Mouse (Mus musculus): ENCODE measurements around the gene Psmb3. TPM values are rescaled to one million over a fixed set of nuclear protein-coding genes. Genes with fewer than 3 reads are reported as not detected.
A peak's percentile ranks its signal among the peaks of the same experiment; 100 is the strongest.

The Psmb3 gene
- polyA plus RNA-seq, 1 experiment from 2014 or later = 626 TPM

GRCm38 (mm10) chr11:97742157-97742556 is 39.0 kb downstream of the Psmb3 start:
- H3K27ac ChIP-seq = no peak overlapping the region
- H3K9me3 ChIP-seq (replicated peaks) = no peaks in the 10 kb centered on the region
- peaks cover 17% of the 10 kb centered on the region for H3K36me3 ChIP-seq
- 94% methylated on average over 5 of the region's 5 CpGs for WGBS
- no peak for DNase-seq (ENCODE audit: low spot score)
- no peaks in the 10 kb centered on the region for H3K27me3 ChIP-seq (ENCODE audit: low read depth, poor library complexity, severe bottlenecking)
- peaks cover 38% of the 10 kb centered on the region for H3K4me1 ChIP-seq
- no peak overlapping the region for H3K4me3 ChIP-seq

- Histone ChIP-seq H3K4me1 (peaks cover 38% of the 10 kb centered on the region), H3K27ac (peak overlapping the region; percentile 97; the same call in 1 of the 2 replicates), H3K27me3 (ENCODE audit: low read depth, poor library complexity, severe bottlenecking) (no peaks in the 10 kb centered on the region), H3K4me3 (peak overlapping the region; percentile 94), H3K36me3 (peaks cover 21% of the 10 kb centered on the region), H3K9me3 (replicated peaks) (no peaks in the 10 kb centered on the region)
- no peak for DNase-seq (ENCODE audit: low spot score)
- 90% methylated on average over 9 of the region's 9 CpGs for WGBS
These were observed 39.4 kb downstream of the Psmb3 start for GRCm38 (mm10) chr11:97742591-97742990.

GRCm38 (mm10) chr11:97743423-97743822 is 40.2 kb downstream of the Psmb3 start:
- Histone ChIP-seq H3K27me3 (ENCODE audit: low read depth, poor library complexity, severe bottlenecking) (no peaks in the 10 kb centered on the region), H3K9me3 (replicated peaks) (no peaks in the 10 kb centered on the region), H3K27ac (peak overlapping the region; percentile 97), H3K4me3 (peak overlapping the region; percentile 94), H3K36me3 (peaks cover 30% of the 10 kb centered on the region), H3K4me1 (peaks cover 33% of the 10 kb centered on the region)
- 53% methylated on average over 9 of the region's 9 CpGs for WGBS
- no peak for DNase-seq (ENCODE audit: low spot score)

- H3K36me3 ChIP-seq = peaks cover 32% of the 10 kb centered on the region
- peak within 1 kb of the TSS; percentile 97 for H3K27ac ChIP-seq
- no peaks in the 10 kb centered on the region for H3K27me3 ChIP-seq (ENCODE audit: low read depth, poor library complexity, severe bottlenecking)
- DNase-seq (ENCODE audit: low spot score) = no peak
- no peaks in the 10 kb centered on the region for H3K9me3 ChIP-seq (replicated peaks)
- H3K4me1 ChIP-seq = peaks cover 33% of the 10 kb centered on the region
- 1% methylated on average over 62 of the region's 63 CpGs for WGBS
- peak within 1 kb of the TSS; percentile 94 for H3K4me3 ChIP-seq
These were observed 41.0 kb downstream of the Psmb3 start, which contains the start of gene Pip4k2b for GRCm38 (mm10) chr11:97744063-97744717. TSS of gene Pip4k2b (minus strand) at chr11:97744704.

GRCm38 (mm10) chr11:97744718-97745330 is 41.6 kb downstream of the Psmb3 start:
- H3K9me3 ChIP-seq (replicated peaks) = no peaks in the 10 kb centered on the region
- no peaks in the 10 kb centered on the region for H3K27me3 ChIP-seq (ENCODE audit: low read depth, poor library complexity, severe bottlenecking)
- peak; percentile 100 for DNase-seq (ENCODE audit: low spot score)
- peaks cover 39% of the 10 kb centered on the region for H3K36me3 ChIP-seq
- peak overlapping the region; percentile 94 for H3K4me3 ChIP-seq
- peak overlapping the region; percentile 97 for H3K27ac ChIP-seq
- peaks cover 32% of the 10 kb centered on the region for H3K4me1 ChIP-seq
- under 1% methylated on average over 56 of the region's 57 CpGs for WGBS

GRCm38 (mm10) chr11:97745331-97745721 is 42.1 kb downstream of the Psmb3 start:
- WGBS = 13% methylated on average over 13 of the region's 13 CpGs
- Histone ChIP-seq H3K27me3 (ENCODE audit: low read depth, poor library complexity, severe bottlenecking) (no peaks in the 10 kb centered on the region), H3K4me1 (peaks cover 27% of the 10 kb centered on the region), H3K27ac (peak overlapping the region; percentile 97), H3K9me3 (replicated peaks) (no peaks in the 10 kb centered on the region), H3K36me3 (peaks cover 44% of the 10 kb centered on the region), H3K4me3 (peak overlapping the region; percentile 94)
- DNase-seq (ENCODE audit: low spot score) = no peak

- H3K4me1 ChIP-seq = peaks cover 18% of the 10 kb centered on the region
- H3K27me3 ChIP-seq (ENCODE audit: low read depth, poor library complexity, severe bottlenecking) = no peaks in the 10 kb centered on the region
- no peak overlapping the region for H3K4me3 ChIP-seq
- peaks cover 67% of the 10 kb centered on the region for H3K36me3 ChIP-seq
- no peak for DNase-seq (ENCODE audit: low spot score)
- WGBS = 96% methylated on average over 8 of the region's 8 CpGs
- no peak overlapping the region for H3K27ac ChIP-seq
- H3K9me3 ChIP-seq (replicated peaks) = 0 out of 2 replicates have a peak, but pooled peaks cover 3% of the 10 kb centered on the region
These were observed 44.6 kb downstream of the Psmb3 start for GRCm38 (mm10) chr11:97747773-97748172.

- Histone ChIP-seq H3K36me3 (peaks cover 74% of the 10 kb centered on the region), H3K27me3 (ENCODE audit: low read depth, poor library complexity, severe bottlenecking) (no peaks in the 10 kb centered on the region), H3K27ac (no peak overlapping the region), H3K4me1 (peaks cover 10% of the 10 kb centered on the region), H3K9me3 (replicated peaks) (0 out of 2 replicates have a peak, but pooled peaks cover 3% of the 10 kb centered on the region), H3K4me3 (no peak overlapping the region)
- no peak for DNase-seq (ENCODE audit: low spot score)
- WGBS = 90% methylated on average over 5 of the region's 5 CpGs
These were observed 45.3 kb downstream of the Psmb3 start for GRCm38 (mm10) chr11:97748496-97748895.

- 96% methylated on average over 8 of the region's 8 CpGs for WGBS
- H3K27ac ChIP-seq = no peak overlapping the region
- 0 out of 2 replicates have a peak, but pooled peaks cover 3% of the 10 kb centered on the region for H3K9me3 ChIP-seq (replicated peaks)
- H3K4me1 ChIP-seq = no peaks in the 10 kb centered on the region
- DNase-seq (ENCODE audit: low spot score) = no peak
- H3K36me3 ChIP-seq = peaks cover 96% of the 10 kb centered on the region
- H3K27me3 ChIP-seq (ENCODE audit: low read depth, poor library complexity, severe bottlenecking) = no peaks in the 10 kb centered on the region
- no peak overlapping the region for H3K4me3 ChIP-seq
These were observed 50.1 kb downstream of the Psmb3 start for GRCm38 (mm10) chr11:97753277-97753676.

GRCm38 (mm10) chr11:97758125-97758524 is 54.9 kb downstream of the Psmb3 start:
- WGBS = 95% methylated on average over 1 of the region's 1 CpGs

GRCm38 (mm10) chr11:97758942-97759341 is 55.7 kb downstream of the Psmb3 start:
- Histone ChIP-seq H3K27me3 (ENCODE audit: low read depth, poor library complexity, severe bottlenecking) (no peaks in the 10 kb centered on the region), H3K4me3 (no peak overlapping the region), H3K27ac (no peak overlapping the region), H3K4me1 (no peaks in the 10 kb centered on the region), H3K36me3 (peaks cover 97% of the 10 kb centered on the region), H3K9me3 (replicated peaks) (no peaks in the 10 kb centered on the region)
- 88% methylated on average over 6 of the region's 6 CpGs for WGBS
- no peak for DNase-seq (ENCODE audit: low spot score)

More at GRCm38 (mm10) chr11:97758125-97758524, 54.9 kb downstream of the Psmb3 start:
- no peak overlapping the region for H3K4me3 ChIP-seq
- no peaks in the 10 kb centered on the region for H3K4me1 ChIP-seq
- no peaks in the 10 kb centered on the region for H3K27me3 ChIP-seq (ENCODE audit: low read depth, poor library complexity, severe bottlenecking)
- no peaks in the 10 kb centered on the region for H3K9me3 ChIP-seq (replicated peaks)
- no peak for DNase-seq (ENCODE audit: low spot score)
- peaks cover 98% of the 10 kb centered on the region for H3K36me3 ChIP-seq
- no peak overlapping the region for H3K27ac ChIP-seq

GRCm38 (mm10) chr11:97761638-97762037 is 58.4 kb downstream of the Psmb3 start:
- no peak for DNase-seq (ENCODE audit: low spot score)
- Histone ChIP-seq H3K4me1 (peaks cover 16% of the 10 kb centered on the region), H3K27ac (no peak overlapping the region), H3K27me3 (ENCODE audit: low read depth, poor library complexity, severe bottlenecking) (no peaks in the 10 kb centered on the region), H3K4me3 (no peak overlapping the region), H3K9me3 (replicated peaks) (no peaks in the 10 kb centered on the region), H3K36me3 (peaks cover 81% of the 10 kb centered on the region)
